Mouse (Mus musculus) kidney, postnatal 0 days (tissue): ENCODE data around the gene Slc22a14. TPM values are rescaled to one million over a fixed set of nuclear protein-coding genes. Genes with fewer than 3 reads are reported as not detected.

Source experiments
- ATAC-seq: fragments of 200-750 bp; cut with Nextera tagmentation; replicated peaks from 2 replicates; pipeline ENCODE4 v1.8.0; 2017; ENCODE audit warnings: low read depth, moderate number of reproducible peaks, moderate TSS enrichment, moderate library complexity; ENCODE audit not compliant: low FRiP score
- DNase-seq: peaks from one replicate; pipeline ENCODE4 v3.0.0-alpha.2; 2016; ENCODE audit warnings: low spot score
- H3K27ac ChIP-seq: fragments of 300-500 bp; sonication (generic); 2 replicates; pipeline ENCODE4 v1.5.1; 2014; ENCODE audit warnings: mild to moderate bottlenecking
- H3K27me3 ChIP-seq: fragments of 300-500 bp; sonication (generic); 2 replicates; pipeline ENCODE4 v1.6.1; 2014; ENCODE audit warnings: low read length, mixed read lengths; ENCODE audit not compliant: insufficient read depth
- H3K36me3 ChIP-seq: fragments of 300-500 bp; sonication (generic); 2 replicates; pipeline ENCODE4 v1.6.1; 2014; ENCODE audit warnings: low read length, mixed read lengths; ENCODE audit not compliant: insufficient read depth
- H3K4me1 ChIP-seq: fragments of 300-500 bp; sonication (generic); replicated peaks from 2 replicates; pipeline ENCODE4 v1.6.1; 2014; ENCODE audit warnings: antibody characterized with exemption, low read length, mixed read lengths; ENCODE audit not compliant: insufficient read depth
- H3K4me2 ChIP-seq: fragments of 300-500 bp; sonication (generic); 2 replicates; pipeline ENCODE4 v1.6.1; 2014; ENCODE audit warnings: mild to moderate bottlenecking, low read length, moderate library complexity, mixed read lengths
- H3K4me3 ChIP-seq: fragments of 300-500 bp; sonication (generic); replicated peaks from 2 replicates; pipeline ENCODE4 v1.5.1; 2014; ENCODE audit warnings: low read depth, low read length
- H3K9ac ChIP-seq: fragments of 300-500 bp; sonication (generic); 2 replicates; pipeline ENCODE4 v1.6.1; 2014; ENCODE audit warnings: low read depth, low read length
- H3K9me3 ChIP-seq: fragments of 300-500 bp; sonication (generic); replicated peaks from 2 replicates; pipeline ENCODE4 v1.6.1; 2016; ENCODE audit warnings: low read length, inconsistent platforms, mixed read lengths
- CTCF ChIP-seq: IDR thresholded peaks from 2 replicates; pipeline ENCODE4 v1.5.1; 2016; ENCODE audit warnings: antibody characterized with exemption, low read depth, mild to moderate bottlenecking, moderate library complexity
- WGBS: fragments of 180-500 bp; shearing (Covaris S2); extraction: QIAGEN DNeasy Blood & Tissue Kit; methylation state at CpG from one replicate; pipeline ENCODE4 v1.1.7; 2014; 5-methylcytosine and 5-hydroxymethylcytosine counted together
- polyA plus RNA-seq: library from polyadenylated mRNA; unstranded; fragments of >200 nt; fragmentation: Nextera tagmentation; extraction: Ambion mirVana; gene quantifications from 2 replicates; pipeline ENCODE4 v1.2.1, GENCODE M21; 2015

The Slc22a14 gene
- polyA plus RNA-seq, 1 experiment from 2014 or later, result 0.34 TPM

DNA sequence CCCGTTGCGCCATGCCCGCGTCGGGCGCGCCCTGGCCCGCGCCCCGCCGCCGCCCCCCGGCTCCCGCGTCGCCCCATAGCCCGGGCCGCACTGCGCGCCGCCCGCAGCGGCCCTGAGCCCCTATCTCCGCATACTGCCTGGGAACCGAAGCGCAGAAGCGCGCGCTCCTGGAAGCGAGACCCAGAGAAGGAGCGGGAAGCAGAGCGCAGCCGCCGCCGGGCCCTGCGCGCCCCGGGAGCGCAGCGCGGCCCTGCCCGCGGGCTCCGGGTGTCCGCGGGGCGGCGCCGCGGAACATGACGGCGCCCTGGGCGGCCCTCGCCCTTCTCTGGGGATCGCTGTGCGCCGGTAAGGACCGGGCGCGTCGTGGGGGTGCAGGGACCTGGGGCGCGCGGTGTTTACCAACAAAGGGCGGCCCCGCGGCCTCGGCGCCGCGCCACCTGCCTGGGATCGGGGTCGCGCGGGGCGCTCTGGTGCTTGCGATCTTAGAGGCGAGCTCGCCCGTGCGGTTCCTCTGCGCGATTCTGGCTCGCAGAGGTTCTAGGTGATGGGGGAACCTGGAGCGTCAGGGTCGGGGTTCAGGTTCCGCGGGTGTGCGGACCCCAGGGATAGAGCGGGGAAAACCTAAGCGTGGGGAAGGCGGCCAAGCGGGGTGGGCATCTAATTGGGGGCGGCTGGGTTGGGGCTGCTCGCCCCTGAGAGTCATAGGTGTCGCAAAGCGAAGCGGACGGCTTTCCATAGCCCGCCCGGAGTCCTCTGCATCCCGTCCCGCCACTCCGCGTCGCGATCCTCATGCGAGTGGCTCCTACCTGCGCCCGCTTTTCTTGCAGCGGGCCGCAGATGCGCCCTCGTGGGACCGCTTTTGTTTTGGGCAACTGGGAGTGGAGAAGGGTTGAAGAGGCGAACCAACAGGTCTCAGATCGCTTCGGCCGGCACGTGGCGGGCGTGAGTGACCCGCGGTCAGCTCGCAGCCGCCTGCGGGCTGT is 37.2 kb upstream of the Slc22a14 start:
- Histone ChIP-seq H3K27me3 (no peaks in the 10 kb centered on the region), H3K4me1 (peaks cover 10% of the 10 kb centered on the region), H3K4me3 (peak overlapping the region; percentile 91), H3K36me3 (no peaks in the 10 kb centered on the region), H3K4me2 (peak overlapping the region; percentile 98), H3K9ac (peak overlapping the region; percentile 100), H3K9me3 (no peaks in the 10 kb centered on the region), H3K27ac (peak overlapping the region; percentile 99)
- no peak for TF ChIP-seq CTCF
- DNase-seq (peak; percentile 68), ATAC-seq (peak; percentile 26)
- WGBS, result under 1% methylated on average over 118 of the region's 127 CpGs

DNA sequence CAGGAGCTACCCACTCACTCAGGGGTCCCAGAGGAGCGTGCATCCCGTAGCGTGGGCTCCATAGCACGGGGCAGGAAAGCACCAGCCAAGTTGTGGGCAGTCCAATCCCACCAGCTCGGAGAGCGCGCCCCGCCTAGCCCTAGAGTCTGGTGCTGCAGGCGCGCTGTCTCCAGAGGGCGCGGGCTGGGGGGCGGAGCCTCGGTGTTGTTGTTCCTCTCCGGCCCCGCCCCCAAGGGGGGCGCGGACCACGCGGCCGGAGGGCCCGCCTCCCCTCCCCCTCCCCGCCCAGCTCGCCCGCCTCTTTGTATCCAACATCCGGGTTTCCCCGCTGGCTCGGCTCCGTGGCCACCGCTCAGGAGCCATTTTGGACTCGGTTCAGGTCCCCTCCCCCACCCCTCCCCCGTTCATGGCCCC is 36.5 kb upstream of the Slc22a14 start, which contains the start of gene Acvr2b:
Acvr2b (plus strand) TSS at position 318 of the 414 bp plus-strand sequence.
- TF ChIP-seq CTCF, result peak; percentile 59

DNA sequence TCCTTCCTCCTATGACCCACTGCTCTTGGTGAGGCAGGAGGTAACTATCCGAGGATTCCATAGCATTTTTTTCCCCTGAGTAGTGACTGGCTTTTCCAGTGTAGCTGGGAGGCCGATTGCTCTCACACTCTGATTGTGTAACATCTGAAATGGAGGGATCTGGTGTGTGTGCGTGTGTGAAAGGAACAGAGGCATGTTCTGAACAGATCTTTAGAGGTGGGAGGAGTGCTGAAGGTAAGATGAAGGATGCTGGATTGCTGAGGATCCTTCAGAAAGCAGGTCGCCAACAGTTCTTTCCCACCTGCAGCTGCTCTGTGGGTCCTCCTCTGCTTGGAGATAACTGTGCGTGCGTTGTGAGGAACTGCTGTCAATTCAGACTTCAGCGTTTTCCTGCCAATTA is 36.0 kb upstream of the Slc22a14 start:
- peak overlapping the region; percentile 24 for H3K9ac ChIP-seq
- TF ChIP-seq CTCF, result no peak
- no peaks in the 10 kb centered on the region for H3K36me3 ChIP-seq
- H3K4me1 ChIP-seq, result peaks cover 6% of the 10 kb centered on the region; the same call in 1 of the 2 replicates
- H3K4me2 ChIP-seq, result peak overlapping the region; percentile 98
- 2% methylated on average over 7 of the region's 7 CpGs for WGBS
- no peak overlapping the region for H3K27ac ChIP-seq
- no peaks in the 10 kb centered on the region for H3K27me3 ChIP-seq
- ATAC-seq, result peak; percentile 1; the same call in 1 of the 2 replicates
- H3K4me3 ChIP-seq, result peak overlapping the region; percentile 91
- no peaks in the 10 kb centered on the region for H3K9me3 ChIP-seq
- peak; percentile 7 for DNase-seq

More for the DNA sequence above, 36.5 kb upstream of the Slc22a14 start, which contains the start of gene Acvr2b:
- peak within 1 kb of the TSS; percentile 91 for H3K4me3 ChIP-seq
- H3K9ac ChIP-seq, result peak within 1 kb of the TSS; percentile 100
- H3K9me3 ChIP-seq, result no peaks in the 10 kb centered on the region
- peak; percentile 94 for ATAC-seq
- peaks cover 6% of the 10 kb centered on the region; the same call in 1 of the 2 replicates for H3K4me1 ChIP-seq
- H3K27me3 ChIP-seq, result no peaks in the 10 kb centered on the region
- WGBS, result 0% methylated on average over 19 of the region's 32 CpGs
- DNase-seq, result peak; percentile 98
- H3K27ac ChIP-seq, result peak within 1 kb of the TSS; percentile 99
- H3K36me3 ChIP-seq, result no peaks in the 10 kb centered on the region
- H3K4me2 ChIP-seq, result peak within 1 kb of the TSS; percentile 98

DNA sequence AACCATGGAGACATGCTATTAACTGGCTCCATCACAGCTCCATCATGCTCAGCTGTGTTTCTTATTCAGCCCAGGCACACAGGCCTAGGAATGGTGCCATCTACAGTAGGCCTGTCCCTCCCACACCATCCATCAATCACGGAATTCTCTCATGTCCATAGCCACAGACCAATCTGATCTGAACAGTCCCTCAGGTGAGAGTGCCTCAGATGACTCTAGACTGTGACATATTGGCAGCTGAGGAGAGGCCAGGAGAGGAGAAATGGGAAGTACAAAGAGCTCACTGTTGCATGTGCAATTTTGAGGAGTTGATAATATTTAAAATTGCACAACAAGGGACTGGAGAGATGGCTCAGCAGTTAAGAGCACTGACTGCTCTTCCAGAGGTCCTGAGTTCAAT is 29.5 kb upstream of the Slc22a14 start:
- Histone ChIP-seq H3K9me3 (no peaks in the 10 kb centered on the region), H3K9ac (no peak overlapping the region), H3K4me3 (no peak overlapping the region), H3K4me1 (no peaks in the 10 kb centered on the region), H3K36me3 (no peaks in the 10 kb centered on the region), H3K27me3 (no peaks in the 10 kb centered on the region), H3K27ac (no peak overlapping the region), H3K4me2 (no peak overlapping the region)
- WGBS, result 88% methylated on average over 1 of the region's 1 CpGs
- no peak for TF ChIP-seq CTCF
- ATAC-seq (no peak), DNase-seq (no peak)

DNA sequence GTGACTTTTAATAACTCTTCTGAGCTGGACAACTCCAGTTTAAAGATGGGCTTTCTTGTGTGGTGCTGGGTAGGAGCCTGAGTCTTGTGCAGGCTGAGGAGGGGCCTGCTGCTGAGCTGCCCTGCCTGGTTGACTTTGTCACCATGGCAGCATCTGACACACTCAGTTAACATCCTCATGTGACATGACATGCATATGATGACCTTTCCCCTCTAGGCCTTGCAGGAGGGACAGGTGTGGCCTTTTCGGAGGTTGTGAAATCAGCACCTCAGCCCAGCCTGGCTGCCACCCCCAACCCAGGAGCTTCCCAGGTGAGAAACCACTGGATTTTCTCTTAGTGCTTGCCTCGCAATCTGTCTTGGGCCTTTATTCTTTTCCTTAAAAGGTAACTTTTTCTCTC is 24.9 kb upstream of the Slc22a14 start:
- no peak for TF ChIP-seq CTCF
- no peaks in the 10 kb centered on the region for H3K9me3 ChIP-seq
- H3K36me3 ChIP-seq, result no peaks in the 10 kb centered on the region
- no peak overlapping the region for H3K9ac ChIP-seq
- DNase-seq (no peak), ATAC-seq (no peak)
- no peak overlapping the region for H3K4me3 ChIP-seq
- H3K4me2 ChIP-seq, result no peak overlapping the region
- WGBS, result 98% methylated on average over 2 of the region's 2 CpGs
- no peaks in the 10 kb centered on the region for H3K4me1 ChIP-seq
- H3K27me3 ChIP-seq, result no peaks in the 10 kb centered on the region
- no peak overlapping the region for H3K27ac ChIP-seq

DNA sequence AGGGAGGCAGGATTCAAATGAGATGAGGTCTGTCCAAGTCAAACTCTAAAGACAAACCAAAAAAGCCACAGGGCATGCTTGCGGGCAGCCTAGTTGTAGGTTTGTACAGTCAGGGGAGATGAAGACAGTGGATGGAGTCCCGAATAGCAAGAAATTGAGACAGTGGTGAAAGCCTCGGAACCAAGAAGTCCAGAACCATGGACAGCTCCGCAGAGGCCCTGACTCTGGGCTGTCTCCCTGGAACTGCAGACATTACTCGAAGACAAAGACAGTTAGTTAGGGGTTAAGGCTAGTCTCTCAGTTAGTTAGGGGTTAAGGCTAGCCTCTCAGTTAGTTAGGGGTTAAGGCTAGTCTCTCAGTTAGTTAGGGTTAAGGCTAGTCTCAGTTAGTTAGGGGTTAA is 23.6 kb upstream of the Slc22a14 start:
- TF ChIP-seq CTCF, result no peak
- 46% methylated on average over 5 of the region's 5 CpGs for WGBS
- Histone ChIP-seq H3K4me1 (no peaks in the 10 kb centered on the region), H3K36me3 (no peaks in the 10 kb centered on the region), H3K4me3 (no peak overlapping the region), H3K27me3 (no peaks in the 10 kb centered on the region), H3K27ac (no peak overlapping the region), H3K9ac (no peak overlapping the region), H3K4me2 (no peak overlapping the region), H3K9me3 (no peaks in the 10 kb centered on the region)
- no peak for ATAC-seq
- DNase-seq, result peak; percentile 47
